Mouse (Mus musculus) limb, embryonic 11.5 days (tissue): ENCODE data around the gene Vkorc1. TPM values are rescaled to one million over a fixed set of nuclear protein-coding genes. Genes with fewer than 3 reads are reported as not detected.
A peak's percentile ranks its signal among the peaks of the same experiment; 100 is the strongest.
"Not testable (repeated sequence)": the region's sequence is repeated elsewhere in the genome, so short reads cannot be mapped to it uniquely, and the experiment has no call there.

ENCODE experiments used
- ATAC-seq: fragments of 200-750 bp; cut with Nextera tagmentation; 2 replicates; pipeline ENCODE4 v1.8.0; 2017; ENCODE audit warnings: low read depth; ENCODE audit not compliant: insufficient number of reproducible peaks, low FRiP score, low TSS enrichment
- DNase-seq: peaks from one replicate; pipeline ENCODE4 v3.0.0-alpha.2; 2015; ENCODE audit warnings: low spot score
- H3K27ac ChIP-seq: fragments of 300-500 bp; sonication (generic); replicated peaks from 2 replicates; pipeline ENCODE4 v1.5.1; 2014; ENCODE audit warnings: low read depth, mild to moderate bottlenecking, low read length
- H3K27me3 ChIP-seq: fragments of 300-500 bp; sonication (generic); 2 replicates; pipeline ENCODE4 v1.6.1; 2014; ENCODE audit warnings: mild to moderate bottlenecking, low read length, mixed read lengths; ENCODE audit not compliant: control insufficient read depth, insufficient read depth
- H3K36me3 ChIP-seq: fragments of 300-500 bp; sonication (generic); 2 replicates; pipeline ENCODE4 v1.6.1; 2014; ENCODE audit warnings: mild to moderate bottlenecking, low read length, moderate library complexity, mixed read lengths; ENCODE audit not compliant: control insufficient read depth, insufficient read depth
- H3K4me1 ChIP-seq: fragments of 300-500 bp; sonication (generic); 2 replicates; pipeline ENCODE4 v1.6.1; 2014; ENCODE audit warnings: low read length, mixed read lengths; ENCODE audit not compliant: control insufficient read depth, insufficient read depth
- H3K4me2 ChIP-seq: fragments of 300-500 bp; sonication (generic); 2 replicates; pipeline ENCODE4 v1.6.1; 2014; ENCODE audit warnings: low read depth, mild to moderate bottlenecking, moderate library complexity; ENCODE audit not compliant: severe bottlenecking
- H3K4me3 ChIP-seq: fragments of 300-500 bp; sonication (generic); 2 replicates; pipeline ENCODE4 v1.5.1; 2014; ENCODE audit warnings: low read depth, low read length
- H3K9ac ChIP-seq: fragments of 300-500 bp; sonication (generic); 2 replicates; pipeline ENCODE4 v1.6.1; 2014; ENCODE audit warnings: mild to moderate bottlenecking, low read length
- H3K9me3 ChIP-seq: fragments of 300-500 bp; sonication (generic); 2 replicates; pipeline ENCODE4 v1.6.1; 2016; ENCODE audit warnings: low read length; ENCODE audit not compliant: control insufficient read depth
- WGBS: fragments of 180-500 bp; shearing (Covaris S2); extraction: QIAGEN DNeasy Blood & Tissue Kit; methylation state at CpG from one replicate; pipeline ENCODE4 v1.1.7; 2014; 5-methylcytosine and 5-hydroxymethylcytosine counted together
- polyA plus RNA-seq: library from polyadenylated mRNA; unstranded; fragments of >200 nt; fragmentation: Nextera tagmentation; extraction: Ambion mirVana; gene quantifications from 2 replicates; pipeline ENCODE4 v1.2.1, GENCODE M21; 2014

Gene Vkorc1
- polyA plus RNA-seq, 1 experiment from 2014 or later = 63.1 TPM

DNA sequence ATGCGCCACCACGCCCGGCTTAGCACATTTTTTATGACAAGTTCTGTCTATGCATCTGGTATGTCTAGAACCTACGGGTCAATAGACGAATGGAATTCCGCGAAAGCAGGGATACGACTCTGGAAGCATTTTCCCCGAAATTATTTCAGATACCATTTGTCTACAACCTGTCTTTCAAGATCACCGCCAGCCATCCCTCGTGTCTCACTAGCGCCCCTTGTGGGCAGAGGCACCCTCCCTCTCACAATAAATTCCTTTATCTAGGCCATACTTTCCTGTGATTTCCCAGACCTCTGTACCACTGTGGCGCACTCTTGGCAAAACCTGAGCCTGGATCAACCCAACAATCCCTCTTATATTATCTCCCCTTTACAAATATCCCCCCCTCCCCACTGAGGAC lies 967 bp upstream of the Vkorc1 start:
- WGBS = 57% methylated on average over 13 of the region's 13 CpGs
- DNase-seq (peak; percentile 66), ATAC-seq (no peak)
- H3K9me3 ChIP-seq = no peaks in the 10 kb centered on the region
- no peak overlapping the region for H3K27ac ChIP-seq
- no peaks in the 10 kb centered on the region; the same call in 1 of the 2 replicates for H3K36me3 ChIP-seq
- no peak overlapping the region for H3K4me2 ChIP-seq
- 0 out of 2 replicates have a peak, but pooled peaks cover 5% of the 10 kb centered on the region for H3K4me1 ChIP-seq
- H3K27me3 ChIP-seq = no peaks in the 10 kb centered on the region
- no peak overlapping the region for H3K4me3 ChIP-seq
- H3K9ac ChIP-seq = no peak overlapping the region

- H3K4me2 ChIP-seq = peak overlapping the region; percentile 73; the same call in 1 of the 2 replicates
- WGBS = 65% methylated on average over 7 of the region's 7 CpGs
- H3K27ac ChIP-seq, H3K9ac ChIP-seq, DNase-seq, H3K36me3 ChIP-seq, H3K9me3 ChIP-seq, H3K27me3 ChIP-seq, H3K4me1 ChIP-seq: not testable (repeated sequence)
- H3K4me3 ChIP-seq = peak overlapping the region; percentile 45; the same call in 1 of the 2 replicates
- peak; percentile 18; the same call in 1 of the 2 replicates for ATAC-seq
Measured at GRCm38 (mm10) chr7:127895891-127896290, 474 bp upstream of the Vkorc1 start.

GRCm38 (mm10) chr7:127894480-127894879 lies 937 bp downstream of the Vkorc1 start:
- no peaks in the 10 kb centered on the region for H3K27me3 ChIP-seq
- H3K9ac ChIP-seq = no peak overlapping the region; the same call in 1 of the 2 replicates
- no peaks in the 10 kb centered on the region for H3K9me3 ChIP-seq
- peaks cover 7% of the 10 kb centered on the region; the same call in 1 of the 2 replicates for H3K36me3 ChIP-seq
- no peak for ATAC-seq
- peak overlapping the region; percentile 45; the same call in 1 of the 2 replicates for H3K4me3 ChIP-seq
- H3K27ac ChIP-seq = no peak overlapping the region
- no peak for DNase-seq
- 0 out of 2 replicates have a peak, but pooled peaks cover 5% of the 10 kb centered on the region for H3K4me1 ChIP-seq
- 85% methylated on average over 5 of the region's 5 CpGs for WGBS
- H3K4me2 ChIP-seq = peak overlapping the region; percentile 73

DNA sequence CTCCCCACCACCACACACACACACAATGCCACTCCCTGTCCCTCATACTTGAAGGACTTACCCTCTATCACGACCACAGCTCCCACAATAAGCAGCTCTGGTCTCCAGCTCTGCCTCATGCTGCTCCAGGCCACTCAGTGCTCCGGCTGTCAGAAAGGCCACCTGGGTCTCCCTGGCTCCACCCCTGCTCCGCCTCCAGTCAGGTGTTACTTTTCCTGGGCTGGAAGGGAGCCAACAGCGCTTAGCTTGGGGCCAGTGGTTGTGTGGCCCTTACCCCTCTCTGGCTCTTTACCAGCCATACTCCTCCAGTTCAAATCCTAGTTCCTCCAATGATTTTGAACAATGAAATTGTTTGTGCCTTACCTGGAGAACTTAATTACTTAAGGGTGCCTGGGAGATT lies 4.6 kb downstream of the Vkorc1 start, which contains the start of gene Prss53:
Prss53 (minus strand) TSS at position 173 of the 400 bp plus-strand sequence.
- Histone ChIP-seq H3K4me3 (no peak within 1 kb of the TSS), H3K4me2 (no peak within 1 kb of the TSS), H3K27ac (no peak within 1 kb of the TSS), H3K27me3 (no peaks in the 10 kb centered on the region), H3K36me3 (peaks cover 22% of the 10 kb centered on the region), H3K9ac (no peak within 1 kb of the TSS), H3K4me1 (0 out of 2 replicates have a peak, but pooled peaks cover 5% of the 10 kb centered on the region), H3K9me3 (no peaks in the 10 kb centered on the region)
- DNase-seq (no peak), ATAC-seq (no peak)
- 27% methylated on average over 4 of the region's 4 CpGs for WGBS

- Histone ChIP-seq H3K4me2 (no peak overlapping the region), H3K9me3 (no peaks in the 10 kb centered on the region), H3K9ac (no peak overlapping the region), H3K36me3 (peaks cover 29% of the 10 kb centered on the region), H3K27me3 (no peaks in the 10 kb centered on the region), H3K27ac (no peak overlapping the region), H3K4me1 (no peaks in the 10 kb centered on the region), H3K4me3 (no peak overlapping the region)
- no peak for DNase-seq
- no peak for ATAC-seq
- WGBS = 93% methylated on average over 3 of the region's 3 CpGs
Measured at GRCm38 (mm10) chr7:127888821-127889220, 6.6 kb downstream of the Vkorc1 start.

DNA sequence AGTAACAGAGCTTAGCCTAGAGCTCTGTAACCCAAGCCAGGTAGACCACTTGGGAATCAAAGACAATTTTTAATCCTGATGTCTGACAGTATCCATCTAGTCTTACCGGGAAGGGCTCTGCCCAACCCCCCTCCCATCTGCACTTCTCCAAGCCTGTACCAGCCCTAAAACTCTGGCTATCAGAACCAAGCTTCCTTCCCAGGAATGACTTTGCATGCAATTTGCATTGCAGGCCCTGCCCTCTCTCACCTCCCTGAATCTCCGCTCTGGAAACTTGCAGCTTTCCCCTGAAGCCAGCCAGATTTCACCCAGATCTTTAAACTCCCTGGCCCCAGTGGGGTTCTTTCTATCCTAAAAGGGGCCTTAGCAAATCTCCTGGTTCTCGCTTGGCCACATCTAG lies 7.6 kb downstream of the Vkorc1 start:
- Histone ChIP-seq H3K4me2 (no peak overlapping the region), H3K36me3 (peaks cover 39% of the 10 kb centered on the region), H3K9me3 (no peaks in the 10 kb centered on the region), H3K9ac (no peak overlapping the region), H3K4me3 (no peak overlapping the region), H3K27ac (no peak overlapping the region), H3K4me1 (no peaks in the 10 kb centered on the region), H3K27me3 (no peaks in the 10 kb centered on the region)
- WGBS = 85% methylated on average over 3 of the region's 3 CpGs
- DNase-seq (no peak), ATAC-seq (no peak)

- WGBS = 81% methylated on average over 8 of the region's 8 CpGs
- no peak for ATAC-seq
- Histone ChIP-seq H3K27ac (no peak overlapping the region), H3K9ac (no peak overlapping the region), H3K36me3 (peaks cover 45% of the 10 kb centered on the region), H3K4me3 (no peak overlapping the region), H3K9me3 (no peaks in the 10 kb centered on the region), H3K27me3 (no peaks in the 10 kb centered on the region), H3K4me2 (no peak overlapping the region), H3K4me1 (no peaks in the 10 kb centered on the region)
- no peak for DNase-seq
Measured at GRCm38 (mm10) chr7:127887191-127887590, 8.2 kb downstream of the Vkorc1 start.

- Histone ChIP-seq H3K27me3 (no peaks in the 10 kb centered on the region), H3K36me3 (peaks cover 51% of the 10 kb centered on the region), H3K27ac (no peak overlapping the region), H3K9me3 (no peaks in the 10 kb centered on the region), H3K4me1 (no peaks in the 10 kb centered on the region), H3K4me2 (no peak overlapping the region), H3K9ac (no peak overlapping the region), H3K4me3 (no peak overlapping the region)
- ATAC-seq (no peak), DNase-seq (no peak)
- 92% methylated on average over 6 of the region's 6 CpGs for WGBS
Measured at GRCm38 (mm10) chr7:127886551-127886950, 8.9 kb downstream of the Vkorc1 start.

- H3K4me3 ChIP-seq = no peak overlapping the region
Measured at GRCm38 (mm10) chr7:127885951-127886350, 9.5 kb downstream of the Vkorc1 start.

More at GRCm38 (mm10) chr7:127885951-127886350, 9.5 kb downstream of the Vkorc1 start:
- Histone ChIP-seq H3K27ac (no peak overlapping the region), H3K9ac (no peak overlapping the region), H3K4me1 (no peaks in the 10 kb centered on the region), H3K36me3 (peaks cover 57% of the 10 kb centered on the region), H3K9me3 (no peaks in the 10 kb centered on the region), H3K4me2 (no peak overlapping the region), H3K27me3 (no peaks in the 10 kb centered on the region)
- no peak for ATAC-seq
- no peak for DNase-seq
- 59% methylated on average over 6 of the region's 6 CpGs for WGBS
